Mouse (Mus musculus) heart, embryonic 12.5 days (tissue): ENCODE results near the gene Mrpl41. TPM values are rescaled to one million over a fixed set of nuclear protein-coding genes. Genes with fewer than 3 reads are reported as not detected.
A peak's percentile ranks its signal among the peaks of the same experiment; 100 is the strongest.

Source experiments
- ATAC-seq: fragments of 200-750 bp; cut with Nextera tagmentation; 2 replicates; pipeline ENCODE4 v1.8.0; 2017; ENCODE audit warnings: moderate TSS enrichment, moderate library complexity; ENCODE audit not compliant: insufficient number of reproducible peaks, low FRiP score
- H3K27ac ChIP-seq: fragments of 300-500 bp; sonication (generic); 2 replicates; pipeline ENCODE4 v1.5.1; 2016; ENCODE audit warnings: mild to moderate bottlenecking, moderate library complexity; ENCODE audit not compliant: poor library complexity, severe bottlenecking
- H3K27me3 ChIP-seq: fragments of 300-500 bp; sonication (generic); replicated peaks from 2 replicates; pipeline ENCODE4 v1.6.1; 2016; ENCODE audit warnings: mild to moderate bottlenecking, moderate library complexity
- H3K36me3 ChIP-seq: fragments of 300-500 bp; sonication (generic); 2 replicates; pipeline ENCODE4 v1.6.1; 2016; ENCODE audit warnings: mild to moderate bottlenecking, moderate library complexity
- H3K4me1 ChIP-seq: fragments of 300-500 bp; sonication (generic); replicated peaks from 2 replicates; pipeline ENCODE4 v1.6.1; 2016; ENCODE audit warnings: mild to moderate bottlenecking
- H3K4me2 ChIP-seq: fragments of 300-500 bp; sonication (generic); 2 replicates; pipeline ENCODE4 v1.6.1; 2016; ENCODE audit warnings: mild to moderate bottlenecking, moderate library complexity
- H3K4me3 ChIP-seq: fragments of 300-500 bp; sonication (generic); 2 replicates; pipeline ENCODE4 v1.5.1; 2016; ENCODE audit warnings: mild to moderate bottlenecking
- H3K9ac ChIP-seq: fragments of 300-500 bp; sonication (generic); 2 replicates; pipeline ENCODE4 v1.6.1; 2016; ENCODE audit warnings: mild to moderate bottlenecking, moderate library complexity
- H3K9me3 ChIP-seq: fragments of 300-500 bp; sonication (generic); replicated peaks from 2 replicates; pipeline ENCODE4 v1.6.1; 2016; ENCODE audit warnings: mild to moderate bottlenecking, moderate library complexity
- WGBS: fragments of 180-500 bp; shearing (Covaris S2); methylation state at CpG from one replicate; pipeline ENCODE4 v1.1.7; 2016; 5-methylcytosine and 5-hydroxymethylcytosine counted together
- polyA plus RNA-seq: library from polyadenylated mRNA; unstranded; fragments of >200 nt; fragmentation: Nextera tagmentation; extraction: Ambion mirVana; gene quantifications from 2 replicates; pipeline ENCODE4 v1.2.1, GENCODE M21; 2016

Mrpl41 gene
- 113 and 119 TPM in 2 replicates for polyA plus RNA-seq

DNA sequence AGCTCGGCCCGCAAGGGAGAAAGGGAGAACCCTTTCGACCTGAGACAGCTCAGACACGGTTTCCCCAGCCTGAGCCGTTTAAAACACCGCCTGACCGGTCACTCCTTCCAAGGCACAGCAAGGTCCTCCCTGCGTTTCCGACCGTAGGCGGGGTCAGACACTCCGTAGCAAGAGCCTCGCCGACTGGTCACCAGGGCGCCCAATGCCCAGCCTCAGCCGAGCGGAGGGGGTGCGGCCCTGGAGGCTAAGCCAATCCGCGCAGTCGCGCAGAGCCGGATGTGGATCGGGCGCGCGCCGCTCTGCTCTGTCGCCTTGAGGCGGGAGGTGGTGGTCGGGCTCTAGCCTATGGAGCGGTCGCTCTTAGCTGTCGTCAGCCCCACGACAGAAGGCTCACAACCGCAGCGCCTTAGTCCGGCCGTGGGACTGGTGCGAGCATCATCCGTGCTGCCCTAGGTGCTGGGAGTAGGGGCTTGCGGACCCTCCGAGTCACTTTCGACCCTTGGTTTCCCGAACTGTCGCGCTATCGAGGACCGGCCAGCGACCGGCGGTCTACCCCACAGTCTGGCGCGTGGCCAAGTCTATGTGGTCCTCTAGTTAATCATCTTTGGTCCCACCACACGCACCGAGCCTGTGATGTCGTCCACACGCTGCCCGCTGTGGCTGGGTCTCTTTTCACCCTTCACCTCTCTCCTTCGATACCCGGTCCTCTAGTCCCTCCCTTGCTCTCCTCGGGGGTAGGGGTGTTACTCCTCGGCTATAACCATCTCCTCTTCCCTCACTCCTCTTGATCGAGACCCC is at the start of gene Mrpl41:
Gene Mrpl41, minus strand, starts transcription at position 193 of the 798 bp plus-strand sequence.
- no peaks in the 10 kb centered on the region for H3K9me3 ChIP-seq
- under 1% methylated on average over 64 of the region's 64 CpGs for WGBS
- H3K4me3 ChIP-seq: peak within 1 kb of the TSS; percentile 97
- peak within 1 kb of the TSS; percentile 95 for H3K9ac ChIP-seq
- ATAC-seq: peak; percentile 99
- H3K4me1 ChIP-seq: peaks cover 13% of the 10 kb centered on the region
- no peaks in the 10 kb centered on the region for H3K27me3 ChIP-seq
- H3K4me2 ChIP-seq: peak within 1 kb of the TSS; percentile 98
- H3K27ac ChIP-seq: peak within 1 kb of the TSS; percentile 96
- H3K36me3 ChIP-seq: peaks cover 30% of the 10 kb centered on the region

DNA sequence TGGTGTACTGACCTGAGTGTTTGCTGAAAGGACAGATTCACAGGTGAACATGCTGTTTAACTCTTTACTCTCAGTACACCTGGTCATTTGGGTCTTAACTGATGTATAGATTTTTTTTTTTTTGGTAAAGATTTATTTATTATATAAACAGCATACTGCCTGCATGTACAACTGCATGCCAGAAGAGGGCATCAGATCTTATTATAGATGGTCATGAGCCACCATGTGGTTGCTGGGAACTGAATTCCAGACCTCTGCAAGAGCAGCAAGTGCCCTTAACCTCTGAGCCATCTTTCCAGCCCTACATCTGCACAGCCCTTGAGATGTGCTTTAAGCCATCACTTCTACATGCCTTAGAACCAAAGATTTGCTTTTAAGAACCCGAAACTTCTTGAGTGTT is 47.8 kb upstream of the Mrpl41 start:
- no peaks in the 10 kb centered on the region for H3K4me1 ChIP-seq
- H3K9me3 ChIP-seq: 0 out of 2 replicates have a peak, but pooled peaks cover 4% of the 10 kb centered on the region
- no peak overlapping the region for H3K4me2 ChIP-seq
- H3K27ac ChIP-seq: no peak overlapping the region
- 83% methylated on average over 1 of the region's 1 CpGs for WGBS
- no peaks in the 10 kb centered on the region for H3K27me3 ChIP-seq
- peaks cover 8% of the 10 kb centered on the region; the same call in 1 of the 2 replicates for H3K36me3 ChIP-seq
- no peak for ATAC-seq
- no peak overlapping the region for H3K9ac ChIP-seq
- no peak overlapping the region for H3K4me3 ChIP-seq

DNA sequence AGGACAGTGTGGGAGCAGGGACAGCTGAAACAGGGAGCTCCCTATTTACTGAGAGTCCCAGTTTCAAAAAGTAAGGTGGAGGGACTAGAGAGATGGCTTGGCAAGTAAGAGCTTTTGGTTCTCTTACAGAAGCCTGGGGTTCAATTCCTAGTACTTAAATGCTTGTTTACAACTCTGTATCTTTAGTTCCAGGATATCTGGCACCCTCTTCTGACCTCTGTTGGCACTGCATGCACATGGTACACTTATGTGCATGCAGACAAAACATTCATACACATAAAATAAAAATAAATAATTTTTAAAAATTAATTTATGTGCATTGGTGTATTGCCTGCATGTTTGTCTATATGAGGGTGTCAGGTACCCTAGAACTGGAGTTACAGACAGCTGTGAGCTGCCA is 33.4 kb upstream of the Mrpl41 start:
- Histone ChIP-seq H3K36me3 (peaks cover under 1% of the 10 kb centered on the region; the same call in 1 of the 2 replicates), H3K9me3 (no peaks in the 10 kb centered on the region), H3K4me2 (no peak overlapping the region), H3K4me3 (no peak overlapping the region), H3K27ac (no peak overlapping the region), H3K4me1 (no peaks in the 10 kb centered on the region), H3K9ac (no peak overlapping the region), H3K27me3 (no peaks in the 10 kb centered on the region)
- no peak for ATAC-seq

DNA sequence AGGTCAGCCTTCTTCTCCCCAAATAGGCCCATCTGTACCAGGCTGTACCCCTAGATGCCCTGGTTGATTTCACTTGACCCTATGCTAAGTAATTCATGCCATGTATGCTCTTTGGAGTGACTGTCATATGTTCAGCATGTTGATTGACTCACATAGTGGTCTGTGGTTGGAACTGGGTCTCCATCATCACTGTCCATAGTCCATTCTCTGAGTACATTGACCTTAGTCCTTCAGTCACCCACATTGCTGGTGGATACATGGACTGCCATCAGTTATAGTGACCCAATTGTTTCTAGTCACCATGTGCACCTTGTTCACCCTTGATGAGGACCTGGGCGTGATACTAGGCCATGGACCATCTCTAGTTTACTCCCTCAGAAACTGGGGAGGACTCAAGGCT is 31.9 kb upstream of the Mrpl41 start:
- whole genome bisulfite sequencing: 76% methylated on average over 1 of the region's 1 CpGs
- Histone ChIP-seq H3K4me1 (no peaks in the 10 kb centered on the region), H3K4me2 (no peak overlapping the region), H3K9me3 (no peaks in the 10 kb centered on the region), H3K9ac (no peak overlapping the region), H3K36me3 (peaks cover 9% of the 10 kb centered on the region; the same call in 1 of the 2 replicates), H3K27ac (no peak overlapping the region), H3K4me3 (no peak overlapping the region), H3K27me3 (no peaks in the 10 kb centered on the region)
- no peak for ATAC-seq

DNA sequence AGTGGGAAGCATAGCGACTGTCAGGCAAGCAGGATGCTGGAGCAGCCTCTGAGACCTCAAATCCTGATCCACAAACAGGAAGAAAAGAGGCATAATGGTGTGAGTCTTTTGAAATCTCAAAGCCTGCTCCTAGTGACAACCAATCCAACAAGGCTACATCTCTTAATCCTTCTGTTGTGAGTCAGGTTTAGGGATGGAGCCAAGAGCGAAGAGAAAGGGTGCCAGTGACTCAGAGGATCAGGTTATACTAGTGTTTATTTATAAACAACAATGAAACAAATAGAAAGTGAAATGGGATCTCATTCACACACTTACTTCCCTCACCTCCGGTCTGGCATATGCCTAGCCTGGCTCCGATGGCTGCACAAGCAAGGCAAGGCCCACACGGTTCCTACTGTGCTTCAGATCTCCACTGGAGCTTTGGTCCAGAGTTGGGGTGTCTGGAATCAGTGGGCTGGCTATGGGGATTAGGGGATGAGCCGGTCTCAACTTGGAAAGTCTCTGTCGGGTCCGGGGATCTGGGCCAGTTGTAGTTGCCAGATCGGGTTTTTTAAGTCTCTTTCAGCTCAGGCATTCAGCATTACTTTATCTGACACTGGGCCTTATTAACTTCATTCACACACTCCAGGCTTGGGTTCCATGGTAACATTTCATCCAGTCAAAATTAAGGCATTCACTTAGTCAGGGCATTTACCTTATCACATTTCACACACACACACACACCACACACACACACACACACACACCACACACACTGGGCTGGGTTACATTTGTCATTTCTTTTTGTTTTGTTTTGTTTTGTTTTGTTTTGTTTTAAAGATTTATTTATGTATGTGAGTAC is 29.3 kb upstream of the Mrpl41 start:
- Histone ChIP-seq H3K36me3 (peaks cover 9% of the 10 kb centered on the region; the same call in 1 of the 2 replicates), H3K9ac (no peak overlapping the region), H3K4me3 (no peak overlapping the region), H3K9me3 (no peaks in the 10 kb centered on the region), H3K4me1 (no peaks in the 10 kb centered on the region), H3K27me3 (no peaks in the 10 kb centered on the region), H3K4me2 (no peak overlapping the region), H3K27ac (no peak overlapping the region)
- no peak for ATAC-seq
- WGBS: 77% methylated on average over 9 of the region's 9 CpGs

DNA sequence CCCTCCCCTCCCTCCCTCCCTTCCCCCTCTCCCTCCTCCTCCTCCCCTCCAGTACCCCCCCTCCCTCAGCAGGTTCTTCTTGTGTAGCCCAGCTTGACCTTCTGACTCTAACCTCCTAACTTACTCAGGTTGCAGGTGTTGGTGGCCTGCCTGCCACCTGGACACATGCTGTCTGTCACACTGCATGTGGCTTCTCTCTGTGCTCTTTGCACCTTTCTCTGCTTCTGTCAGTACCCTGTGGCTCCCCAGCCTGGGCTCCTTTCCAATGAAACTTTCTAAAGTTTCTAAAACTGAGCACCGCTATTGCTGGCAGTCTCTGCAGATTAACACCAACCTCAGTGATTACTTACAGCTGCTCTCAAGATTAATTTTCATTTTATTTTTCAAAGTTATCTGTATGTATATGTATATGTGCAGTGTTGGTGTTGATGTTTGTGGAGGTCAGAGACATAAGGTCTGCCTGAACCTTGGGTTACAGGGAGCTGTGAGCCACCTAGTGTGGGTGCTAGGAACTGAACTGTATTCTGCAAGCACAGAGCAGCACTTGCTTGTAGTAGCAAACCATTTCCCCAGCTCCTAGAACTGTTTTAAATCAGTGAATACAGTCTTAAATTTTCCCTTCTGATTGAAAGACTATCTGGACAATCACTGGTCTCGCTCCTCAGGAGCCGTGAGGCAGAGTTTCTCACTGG is 25.8 kb upstream of the Mrpl41 start:
- WGBS: 74% methylated on average over 3 of the region's 3 CpGs
- Histone ChIP-seq H3K27me3 (no peaks in the 10 kb centered on the region), H3K4me1 (no peaks in the 10 kb centered on the region), H3K4me2 (no peak overlapping the region), H3K4me3 (no peak overlapping the region), H3K27ac (no peak overlapping the region), H3K36me3 (peaks cover 9% of the 10 kb centered on the region; the same call in 1 of the 2 replicates), H3K9ac (no peak overlapping the region), H3K9me3 (no peaks in the 10 kb centered on the region)
- ATAC-seq: peak; percentile 42; the same call in 1 of the 2 replicates

DNA sequence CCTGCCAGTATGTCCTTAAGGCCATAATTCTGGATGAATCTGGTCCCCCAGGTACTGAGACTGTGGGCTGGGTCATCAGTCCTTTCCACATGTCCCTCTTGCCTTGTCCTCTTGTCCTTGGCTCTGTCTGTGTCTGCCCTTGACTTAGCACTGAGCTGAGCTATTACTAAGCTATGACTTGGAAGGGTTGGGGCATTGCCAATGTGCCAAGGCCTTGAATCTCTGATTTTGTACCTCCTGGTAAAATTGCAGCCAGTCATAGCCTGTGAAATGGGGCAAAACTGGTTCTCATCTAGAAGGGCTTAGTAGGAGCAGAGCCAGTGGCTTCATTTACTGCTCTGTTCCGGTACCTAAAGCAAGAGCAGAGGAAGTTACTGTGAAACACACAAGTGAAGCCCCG is 21.6 kb upstream of the Mrpl41 start:
- H3K4me3 ChIP-seq: no peak overlapping the region
- H3K9me3 ChIP-seq: no peaks in the 10 kb centered on the region
- no peaks in the 10 kb centered on the region for H3K36me3 ChIP-seq
- H3K4me1 ChIP-seq: no peaks in the 10 kb centered on the region
- no peak overlapping the region for H3K4me2 ChIP-seq
- no peak overlapping the region for H3K27ac ChIP-seq
- 89% methylated on average over 2 of the region's 2 CpGs for WGBS
- H3K9ac ChIP-seq: no peak overlapping the region
- ATAC-seq: no peak
- H3K27me3 ChIP-seq: no peaks in the 10 kb centered on the region

DNA sequence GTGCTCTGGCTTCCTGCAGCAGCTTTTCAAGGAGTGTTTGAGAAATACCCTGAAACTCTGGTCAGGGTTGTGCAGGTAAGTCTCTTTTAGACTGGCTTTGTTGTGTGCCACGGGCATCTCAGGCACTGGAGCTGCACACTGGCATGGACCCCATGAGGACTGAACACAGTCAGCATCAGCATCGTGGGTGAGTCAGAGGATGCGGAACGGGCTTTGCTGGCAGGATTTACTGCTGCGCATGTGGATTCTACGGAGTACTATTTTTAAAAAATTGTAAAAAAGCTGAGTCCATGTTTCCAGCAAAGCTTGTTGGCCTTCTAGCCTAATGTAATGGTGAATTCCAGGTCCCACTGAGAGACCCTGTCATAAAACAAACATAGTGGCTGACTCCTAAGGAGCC is 20.4 kb upstream of the Mrpl41 start:
- Histone ChIP-seq H3K9ac (no peak overlapping the region), H3K4me1 (no peaks in the 10 kb centered on the region), H3K27me3 (no peaks in the 10 kb centered on the region), H3K4me2 (no peak overlapping the region), H3K36me3 (peaks cover 4% of the 10 kb centered on the region), H3K9me3 (no peaks in the 10 kb centered on the region), H3K27ac (no peak overlapping the region), H3K4me3 (no peak overlapping the region)
- 92% methylated on average over 6 of the region's 6 CpGs for WGBS
- no peak for ATAC-seq

DNA sequence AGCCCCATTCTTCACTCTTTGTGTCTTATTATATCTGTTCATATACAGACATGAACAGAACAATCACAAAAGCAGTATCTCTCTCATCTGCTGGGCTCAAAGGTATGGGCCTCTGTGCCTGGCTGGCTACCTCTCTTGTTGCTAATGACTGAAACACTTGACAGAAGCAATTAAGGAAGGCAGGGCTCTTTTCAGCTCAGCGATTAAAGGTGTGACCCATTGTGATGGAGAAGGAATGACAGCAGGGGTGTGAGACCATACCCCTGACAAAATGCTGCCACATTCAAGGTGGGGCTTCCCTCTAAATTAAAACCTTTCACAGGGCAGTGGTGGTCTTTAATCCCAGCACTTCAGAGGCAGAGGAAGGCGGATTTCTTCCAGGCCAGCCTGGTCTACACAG is 12.9 kb upstream of the Mrpl41 start:
- Histone ChIP-seq H3K27ac (no peak overlapping the region), H3K36me3 (peaks cover 31% of the 10 kb centered on the region), H3K4me1 (no peaks in the 10 kb centered on the region), H3K9ac (no peak overlapping the region), H3K4me3 (no peak overlapping the region), H3K27me3 (no peaks in the 10 kb centered on the region), H3K4me2 (no peak overlapping the region), H3K9me3 (no peaks in the 10 kb centered on the region)
- no peak for ATAC-seq
- WGBS: 50% methylated on average over 2 of the region's 2 CpGs

DNA sequence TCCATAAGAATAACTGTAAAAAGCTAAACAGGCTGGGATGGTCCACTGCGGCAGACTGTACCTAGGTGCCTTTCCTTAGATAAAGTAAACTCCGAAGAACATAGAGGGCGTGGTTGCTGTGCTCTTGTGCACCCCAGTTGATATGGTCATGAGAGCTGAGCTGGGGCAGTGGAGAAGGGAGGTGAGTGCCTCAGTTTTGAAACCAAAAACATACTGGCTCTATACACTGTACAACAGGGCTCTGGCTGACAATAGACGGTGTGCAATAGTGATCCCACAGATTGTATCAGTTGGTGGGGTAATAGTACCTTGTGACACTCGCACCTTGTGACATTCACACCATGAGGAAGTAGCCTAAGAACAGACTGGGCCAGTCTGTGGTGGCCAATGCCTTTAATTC is 2.1 kb upstream of the Mrpl41 start:
- Histone ChIP-seq H3K27me3 (no peaks in the 10 kb centered on the region), H3K36me3 (peaks cover 15% of the 10 kb centered on the region), H3K27ac (no peak overlapping the region), H3K4me2 (peak overlapping the region; percentile 1; the same call in 1 of the 2 replicates), H3K9ac (no peak overlapping the region), H3K4me1 (peaks cover 13% of the 10 kb centered on the region), H3K4me3 (no peak overlapping the region), H3K9me3 (no peaks in the 10 kb centered on the region)
- WGBS: 85% methylated on average over 5 of the region's 5 CpGs
- ATAC-seq: no peak
